Mouse (Mus musculus) MEL (cell line): Measurements from ENCODE around the gene Ccs. TPM values are rescaled to one million over a fixed set of nuclear protein-coding genes. Genes with fewer than 3 reads are reported as not detected.
A peak's percentile ranks its signal among the peaks of the same experiment; 100 is the strongest.

ENCODE experiments used
- DNase-seq: peaks from one replicate; pipeline ENCODE4 v3.0.0; 2011; ENCODE audit warnings: low read depth, low spot score
- H3K27ac ChIP-seq: 2 replicates; pipeline ENCODE4 v1.5.1; 2012; ENCODE audit warnings: low read depth, mild to moderate bottlenecking, control low read depth, low read length, moderate library complexity; ENCODE audit not compliant: control insufficient read depth
- H3K27me3 ChIP-seq, 2 experiments: fragments of 150-350 bp in 1 of 2; sonication (generic) in 1 of 2; 2 replicates each; pipeline ENCODE4 v1.6.1; 2012; ENCODE audit warnings: low read length in 2 of 2, mild to moderate bottlenecking in 2 of 2, improper control_type of control experiment in 1 of 2, moderate library complexity in 1 of 2; ENCODE audit not compliant: insufficient read depth in 2 of 2, control insufficient read depth in 1 of 2
- H3K36me3 ChIP-seq, 2 experiments: 2 replicates each; pipeline ENCODE4 v1.6.1; 2012 to 2014; ENCODE audit warnings: low read length in 2 of 2, improper control_type of control experiment in 1 of 2, inconsistent platforms in 1 of 2, mild to moderate bottlenecking in 1 of 2; ENCODE audit not compliant: insufficient read depth in 2 of 2, control insufficient read depth in 1 of 2
- H3K4me1 ChIP-seq, 2 experiments: fragments of 150-350 bp in 1 of 2; sonication (generic) in 1 of 2; 2 replicates each; pipeline ENCODE4 v1.6.1; 2012; ENCODE audit warnings: low read length in 2 of 2, improper control_type of control experiment in 1 of 2, mild to moderate bottlenecking in 1 of 2; ENCODE audit not compliant: insufficient read depth in 2 of 2, control insufficient read depth in 1 of 2
- H3K4me3 ChIP-seq, 2 experiments: fragments of 150-350 bp in 1 of 2; sonication (generic) in 1 of 2; 2 replicates each; pipeline ENCODE4 v1.5.1; 2012; ENCODE audit warnings: low read depth in 2 of 2, low read length in 2 of 2, mild to moderate bottlenecking in 2 of 2, moderate library complexity in 2 of 2, control low read depth in 1 of 2, improper control_type of control experiment in 1 of 2; ENCODE audit not compliant: control insufficient read depth in 1 of 2, insufficient read depth in 1 of 2
- H3K79me2 ChIP-seq: 2 replicates; pipeline ENCODE4 v1.6.1; 2012; ENCODE audit warnings: mild to moderate bottlenecking, low read length, moderate library complexity; ENCODE audit not compliant: control insufficient read depth, poor library complexity, insufficient read depth
- H3K9ac ChIP-seq: 2 replicates; pipeline ENCODE4 v1.6.1; 2012; ENCODE audit warnings: low read depth, mild to moderate bottlenecking, control low read depth, low read length, moderate library complexity; ENCODE audit not compliant: control insufficient read depth, poor library complexity, severe bottlenecking
- H3K9me3 ChIP-seq: fragments of 150-350 bp; sonication (generic); replicated peaks from 2 replicates; pipeline ENCODE4 v1.6.1; 2012; ENCODE audit warnings: mild to moderate bottlenecking, low read length, improper control_type of control experiment, moderate library complexity; ENCODE audit not compliant: insufficient read depth
- CHD1 ChIP-seq: IDR thresholded peaks from 2 replicates; pipeline ENCODE4 v1.6.1; 2012; ENCODE audit warnings: low read depth, mild to moderate bottlenecking, inconsistent platforms, low read length, improper control_type of control experiment
- CHD2 ChIP-seq: IDR thresholded peaks from 2 replicates; pipeline ENCODE4 v1.6.1; 2011; ENCODE audit warnings: low read length, improper control_type of control experiment
- E2F4 ChIP-seq: IDR thresholded peaks from 2 replicates; pipeline ENCODE4 v1.6.1; 2011; ENCODE audit warnings: low read depth, low read length, improper control_type of control experiment, borderline replicate concordance
- GABPA ChIP-seq: IDR thresholded peaks from 2 replicates; pipeline ENCODE4 v1.6.1; 2012; ENCODE audit warnings: low read depth, mild to moderate bottlenecking, inconsistent platforms, low read length, improper control_type of control experiment, moderate library complexity
- GATA1 ChIP-seq: IDR thresholded peaks from 2 replicates; pipeline ENCODE4 v1.6.1; 2011; ENCODE audit warnings: low read depth, low read length, improper control_type of control experiment
- KAT2A ChIP-seq: conservative IDR thresholded peaks from 2 replicates; pipeline ENCODE4 v1.6.1; 2012; ENCODE audit warnings: low read depth, low read length, improper control_type of control experiment, inconsistent platforms
- MAX ChIP-seq: IDR thresholded peaks from 2 replicates; pipeline ENCODE4 v1.6.1; 2011; ENCODE audit warnings: low read length, improper control_type of control experiment
- MAZ ChIP-seq: IDR thresholded peaks from 2 replicates; pipeline ENCODE4 v1.6.1; 2012; ENCODE audit warnings: low read depth, mild to moderate bottlenecking, inconsistent platforms, low read length, improper control_type of control experiment
- MEF2A ChIP-seq: IDR thresholded peaks from 2 replicates; pipeline ENCODE4 v1.6.1; 2014; ENCODE audit warnings: low read depth, mild to moderate bottlenecking, inconsistent platforms, low read length, improper control_type of control experiment; ENCODE audit not compliant: poor library complexity, insufficient replicate concordance, severe bottlenecking; ENCODE audit errors: extremely low read depth
- MXI1 ChIP-seq: IDR thresholded peaks from 2 replicates; pipeline ENCODE4 v1.6.1; 2011; ENCODE audit warnings: mild to moderate bottlenecking, low read depth, low read length, improper control_type of control experiment
- MYC ChIP-seq: IDR thresholded peaks from 2 replicates; pipeline ENCODE4 v1.6.1; 2011; ENCODE audit warnings: low read depth, mild to moderate bottlenecking, low read length, improper control_type of control experiment, moderate library complexity
- NRF1 ChIP-seq: IDR thresholded peaks from 2 replicates; pipeline ENCODE4 v1.6.1; 2014; ENCODE audit warnings: low read depth, mild to moderate bottlenecking, inconsistent platforms, low read length, improper control_type of control experiment, moderate library complexity; ENCODE audit not compliant: poor library complexity, insufficient read depth, severe bottlenecking
- POLR2AphosphoS5 ChIP-seq: IDR thresholded peaks from 2 replicates; pipeline ENCODE4 v1.6.1; 2012; ENCODE audit warnings: low read depth, borderline replicate concordance, mild to moderate bottlenecking, inconsistent platforms, low read length, moderate library complexity, mixed read lengths
- RCOR1 ChIP-seq: IDR thresholded peaks from 2 replicates; pipeline ENCODE4 v1.6.1; 2012; ENCODE audit warnings: low read depth, mild to moderate bottlenecking, inconsistent platforms, low read length, improper control_type of control experiment
- SIN3A ChIP-seq: IDR thresholded peaks from 2 replicates; pipeline ENCODE4 v1.6.1; 2012; ENCODE audit warnings: low read length, improper control_type of control experiment, inconsistent platforms
- SMC3 ChIP-seq: IDR thresholded peaks from 2 replicates; pipeline ENCODE4 v1.6.1; 2011; ENCODE audit warnings: low read depth, low read length, improper control_type of control experiment
- USF1 ChIP-seq: IDR thresholded peaks from 2 replicates; pipeline ENCODE4 v1.6.1; 2014; ENCODE audit warnings: low read depth, mild to moderate bottlenecking, inconsistent platforms, low read length, improper control_type of control experiment, moderate library complexity
- ZNF384 ChIP-seq: IDR thresholded peaks from 2 replicates; pipeline ENCODE4 v1.6.1; 2012; ENCODE audit warnings: low read depth, mild to moderate bottlenecking, inconsistent platforms, low read length, improper control_type of control experiment
- polyA plus RNA-seq, 2 experiments: library from polyadenylated mRNA; stranded (reverse) in 1 of 2; unstranded in 1 of 2; fragments of >175 nt in 1 of 2; fragments of >200 nt in 1 of 2; gene quantifications; 2 replicates each; pipeline versions ENCODE4 v1.2.1 to v1.2.4; 2012; ENCODE audit warnings: low replicate concordance in 2 of 2, low read depth in 1 of 2; ENCODE audit not compliant: insufficient read length in 2 of 2, insufficient read depth in 1 of 2, missing spikeins in 1 of 2
- total RNA-seq: library from RNA; depleted of rRNA; stranded (reverse); fragments of 300-350 nt; gene quantifications from 2 replicates; pipeline ENCODE4 v1.2.3, GENCODE M21; 2012

Ccs gene
- total and polyA plus RNA-seq, 3 experiments: 48.3 to 56.6 TPM; not detected in 1

DNA sequence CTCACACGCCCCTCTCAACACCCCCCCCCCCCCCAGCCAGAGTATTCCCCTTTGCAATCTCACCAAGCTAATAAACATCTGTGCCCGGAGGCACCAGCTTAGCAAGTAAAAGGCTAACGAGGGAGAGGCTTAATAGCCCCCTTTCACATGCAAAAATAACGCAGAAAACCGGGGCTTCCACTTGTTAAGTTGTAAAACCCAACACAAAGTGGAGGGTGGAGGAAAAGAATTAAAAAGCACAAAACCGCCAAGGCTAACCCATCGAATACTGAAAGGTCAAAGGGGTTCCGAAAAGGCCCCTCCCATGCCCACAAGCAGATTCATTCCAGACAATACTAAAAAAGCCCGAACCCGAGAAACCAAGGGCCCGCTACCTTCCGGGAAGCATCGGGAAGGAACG, 28.8 kb downstream of the Ccs start:
- H3K4me3 ChIP-seq: peak overlapping the region; percentile 67 to 68
- no peak overlapping the region for H3K27ac ChIP-seq
- DNase-seq: peak; percentile 32
- no peaks in the 10 kb centered on the region for H3K9me3 ChIP-seq
- no peak for TF ChIP-seq ZNF384
- TF ChIP-seq KAT2A: no peak
- no peak for TF ChIP-seq E2F4
- TF ChIP-seq SIN3A: no peak; the same call in 1 of the 2 replicates
- no peak for TF ChIP-seq MAZ
- TF ChIP-seq CHD1: peak; percentile 66; the same call in 1 of the 2 replicates
- no peak for TF ChIP-seq POLR2AphosphoS5
- H3K27me3 ChIP-seq: no peaks in the 10 kb centered on the region
- H3K9ac ChIP-seq: peak overlapping the region; percentile 88
- H3K79me2 ChIP-seq: peaks cover 63% of the 10 kb centered on the region
- H3K36me3 ChIP-seq: peaks cover 5 to 35% of the 10 kb centered on the region in 2 experiments
- peaks cover 0 to 4% of the 10 kb centered on the region in 2 experiments; a peak in 3 of 4 replicates for H3K4me1 ChIP-seq

DNA sequence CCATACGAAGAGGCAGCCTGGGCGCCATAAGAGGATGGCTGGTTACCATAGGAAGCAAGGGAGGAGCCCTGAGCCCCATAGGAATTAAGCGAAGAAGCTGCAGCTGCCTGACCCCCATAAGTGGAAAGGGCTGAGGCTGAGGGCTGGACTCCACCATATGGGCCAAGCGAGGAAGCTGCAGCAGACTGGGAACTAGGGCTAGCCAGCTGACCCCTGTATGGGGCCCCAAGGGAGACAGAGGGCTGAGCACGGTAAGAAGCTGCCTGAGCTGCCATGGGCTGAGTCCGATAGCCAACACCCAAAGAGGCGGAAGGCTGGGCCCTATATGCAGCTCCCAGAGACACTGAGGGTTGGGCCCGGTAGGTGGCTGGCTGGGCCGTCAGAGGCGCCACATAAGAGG, 35.8 kb downstream of the Ccs start:
- Histone ChIP-seq H3K79me2 (peaks cover 89% of the 10 kb centered on the region), H3K4me1 (peaks cover 0 to 4% of the 10 kb centered on the region in 2 experiments; a peak in 3 of 4 replicates), H3K4me3 (no peak overlapping the region), H3K36me3 (peaks cover 34 to 36% of the 10 kb centered on the region in 2 experiments), H3K9me3 (no peaks in the 10 kb centered on the region), H3K27ac (no peak overlapping the region), H3K9ac (no peak overlapping the region), H3K27me3 (no peaks in the 10 kb centered on the region)
- TF ChIP-seq SMC3 (no peak), RCOR1 (no peak), CHD2 (no peak), MEF2A (no peak), MYC (no peak), GATA1 (no peak), USF1 (no peak), NRF1 (no peak), MAX (no peak), GABPA (no peak), MXI1 (no peak), MAZ (no peak)
- no peak for DNase-seq
